Mouse (Mus musculus) thymus, adult 2 months (tissue): Measurements from ENCODE around the gene Kif6. TPM values are rescaled to one million over a fixed set of nuclear protein-coding genes. Genes with fewer than 3 reads are reported as not detected.

Experiments
- DNase-seq: peaks from one replicate; pipeline ENCODE4 v3.0.0; 2021
- H3K27ac ChIP-seq: fragments of 200-500 bp; 2 replicates; pipeline ENCODE4 v1.5.1; 2012; ENCODE audit warnings: low read length, control low read depth; ENCODE audit not compliant: control insufficient read depth, insufficient read depth
- H3K27me3 ChIP-seq: fragments of 200-500 bp; 2 replicates; pipeline ENCODE4 v1.6.1; 2012; ENCODE audit warnings: mild to moderate bottlenecking, low read length, moderate library complexity, mixed read lengths; ENCODE audit not compliant: control insufficient read depth, insufficient read depth
- H3K36me3 ChIP-seq: fragments of 200-500 bp; 2 replicates; pipeline ENCODE4 v1.6.1; 2012; ENCODE audit warnings: mild to moderate bottlenecking, low read length, moderate library complexity; ENCODE audit not compliant: control insufficient read depth, insufficient read depth
- H3K4me1 ChIP-seq: fragments of 200-500 bp; replicated peaks from 2 replicates; pipeline ENCODE4 v1.6.1; 2012; ENCODE audit warnings: low read length; ENCODE audit not compliant: control insufficient read depth, insufficient read depth
- H3K4me3 ChIP-seq: fragments of 200-500 bp; 2 replicates; pipeline ENCODE4 v1.5.1; 2012; ENCODE audit warnings: mild to moderate bottlenecking, low read length, control low read depth, moderate library complexity; ENCODE audit not compliant: control insufficient read depth, insufficient read depth
- CTCF ChIP-seq: fragments of 200-500 bp; IDR thresholded peaks from 2 replicates; pipeline ENCODE4 v1.5.1; 2012; ENCODE audit warnings: mild to moderate bottlenecking, control low read depth, low read length, moderate library complexity, borderline replicate concordance; ENCODE audit not compliant: control insufficient read depth, poor library complexity, insufficient read depth; ENCODE audit errors: extremely low read depth
- POLR2A ChIP-seq: fragments of 200-500 bp; IDR thresholded peaks from 2 replicates; pipeline ENCODE4 v1.6.1; 2012; ENCODE audit warnings: mild to moderate bottlenecking, low read length, control low read depth, moderate library complexity; ENCODE audit not compliant: control insufficient read depth, poor library complexity, insufficient read depth; ENCODE audit errors: extremely low read depth
- WGBS: fragments of 180-500 bp; shearing (Covaris S2); methylation state at CpG from one replicate; pipeline ENCODE4 v1.1.7; 2018; 5-methylcytosine and 5-hydroxymethylcytosine counted together
- polyA plus RNA-seq: library from polyadenylated mRNA; depleted of rRNA; stranded (reverse); fragments of >200 nt; gene quantifications from 2 replicates; pipeline ENCODE4 v1.2.3, GENCODE M21; 2012

Gene Kif6
- polyA plus RNA-seq, 1 experiment, result 0.54 TPM

GRCm38 (mm10) chr17:49649394-49649793 is 34.5 kb downstream of the Kif6 start:
- TF ChIP-seq CTCF (no peak), POLR2A (no peak)
- WGBS, result 88% methylated on average over 7 of the region's 7 CpGs
- no peak overlapping the region for H3K4me3 ChIP-seq
- no peaks in the 10 kb centered on the region for H3K27me3 ChIP-seq
- DNase-seq, result no peak
- H3K27ac ChIP-seq, result no peak overlapping the region
- H3K4me1 ChIP-seq, result no peaks in the 10 kb centered on the region
- no peaks in the 10 kb centered on the region for H3K36me3 ChIP-seq

- 88% methylated on average over 4 of the region's 4 CpGs for WGBS
- TF ChIP-seq POLR2A (no peak), CTCF (no peak)
- Histone ChIP-seq H3K36me3 (no peaks in the 10 kb centered on the region), H3K4me3 (no peak overlapping the region), H3K27me3 (no peaks in the 10 kb centered on the region), H3K27ac (no peak overlapping the region), H3K4me1 (no peaks in the 10 kb centered on the region)
- DNase-seq, result no peak
Measured at GRCm38 (mm10) chr17:49650366-49650765, 35.4 kb downstream of the Kif6 start.

GRCm38 (mm10) chr17:49652357-49652756 is 37.4 kb downstream of the Kif6 start:
- no peak for TF ChIP-seq POLR2A
- no peak for TF ChIP-seq CTCF
- H3K4me3 ChIP-seq, result no peak overlapping the region
- no peaks in the 10 kb centered on the region for H3K27me3 ChIP-seq
- H3K36me3 ChIP-seq, result no peaks in the 10 kb centered on the region
- DNase-seq, result no peak
- H3K27ac ChIP-seq, result no peak overlapping the region
- no peaks in the 10 kb centered on the region for H3K4me1 ChIP-seq
- WGBS, result 88% methylated on average over 3 of the region's 3 CpGs

GRCm38 (mm10) chr17:49652800-49653199 is 37.9 kb downstream of the Kif6 start:
- no peak overlapping the region for H3K27ac ChIP-seq

GRCm38 (mm10) chr17:49661626-49662025 is 46.7 kb downstream of the Kif6 start:
- no peaks in the 10 kb centered on the region for H3K36me3 ChIP-seq
- H3K27me3 ChIP-seq, result no peaks in the 10 kb centered on the region
- no peak for DNase-seq
- no peak for TF ChIP-seq POLR2A
- no peak for TF ChIP-seq CTCF
- WGBS, result 76% methylated on average over 6 of the region's 6 CpGs
- no peak overlapping the region for H3K4me3 ChIP-seq
- no peaks in the 10 kb centered on the region for H3K4me1 ChIP-seq
- H3K27ac ChIP-seq, result no peak overlapping the region

More at GRCm38 (mm10) chr17:49652800-49653199, 37.9 kb downstream of the Kif6 start:
- H3K36me3 ChIP-seq, result no peaks in the 10 kb centered on the region
- no peaks in the 10 kb centered on the region for H3K27me3 ChIP-seq
- TF ChIP-seq CTCF (no peak), POLR2A (no peak)
- H3K4me3 ChIP-seq, result no peak overlapping the region
- 83% methylated on average over 5 of the region's 5 CpGs for WGBS
- H3K4me1 ChIP-seq, result no peaks in the 10 kb centered on the region
- no peak for DNase-seq

GRCm38 (mm10) chr17:49666728-49667127 is 51.8 kb downstream of the Kif6 start:
- Histone ChIP-seq H3K4me3 (no peak overlapping the region), H3K27ac (no peak overlapping the region), H3K36me3 (no peaks in the 10 kb centered on the region), H3K27me3 (no peaks in the 10 kb centered on the region), H3K4me1 (no peaks in the 10 kb centered on the region)
- WGBS, result 95% methylated on average over 5 of the region's 5 CpGs
- no peak for TF ChIP-seq POLR2A
- TF ChIP-seq CTCF, result no peak
- no peak for DNase-seq

- WGBS, result 90% methylated on average over 6 of the region's 6 CpGs
Measured at GRCm38 (mm10) chr17:49668296-49668695, 53.4 kb downstream of the Kif6 start.

More at GRCm38 (mm10) chr17:49668296-49668695, 53.4 kb downstream of the Kif6 start:
- H3K27me3 ChIP-seq, result no peaks in the 10 kb centered on the region
- no peaks in the 10 kb centered on the region for H3K4me1 ChIP-seq
- no peak overlapping the region for H3K27ac ChIP-seq
- DNase-seq, result no peak
- H3K4me3 ChIP-seq, result no peak overlapping the region
- TF ChIP-seq CTCF (no peak), POLR2A (no peak)
- no peaks in the 10 kb centered on the region for H3K36me3 ChIP-seq
